Mouse (Mus musculus): ENCODE results near the gene Olfr374. TPM values are rescaled to one million over a fixed set of nuclear protein-coding genes. Genes with fewer than 3 reads are reported as not detected.
"Not testable (repeated sequence)": the region's sequence is repeated elsewhere in the genome, so short reads cannot be mapped to it uniquely, and the experiment has no call there.

The Olfr374 gene
- polyA plus RNA-seq (2014; fragmentation: Nextera tagmentation; extraction: Ambion mirVana), result 0.03 and 0.17 TPM in 2 replicates

GRCm38 (mm10) chr8:72106740-72107139 is at the start of gene Olfr374:
Olfr374 (plus strand) TSS chr8:72107040.
- ATAC-seq (ENCODE audit: low read depth), result no peak
- peaks cover 4% of the 10 kb centered on the region; the same call in 1 of the 2 replicates for H3K9me3 ChIP-seq (ENCODE audit: control insufficient read depth, low read length)

GRCm38 (mm10) chr8:72057643-72058042 is 49.2 kb upstream of the Olfr374 start:
- H3K4me3 ChIP-seq (ENCODE audit: low read depth, low read length); H3K9ac ChIP-seq (ENCODE audit: low read depth, low read length); H3K27ac ChIP-seq (replicated peaks; ENCODE audit: low read depth, low read length); H3K36me3 ChIP-seq (ENCODE audit: control insufficient read depth, insufficient read depth, low read length); H3K4me1 ChIP-seq (ENCODE audit: control insufficient read depth, insufficient read depth, low read length); ATAC-seq (ENCODE audit: low read depth); DNase-seq (ENCODE audit: low spot score); H3K27me3 ChIP-seq (replicated peaks; ENCODE audit: control insufficient read depth, insufficient read depth, low read length); H3K9me3 ChIP-seq (ENCODE audit: control insufficient read depth, low read length); H3K4me2 ChIP-seq (ENCODE audit: low read depth, low read length): not testable (repeated sequence)
- 86% methylated on average over 3 of the region's 4 CpGs for WGBS

More at GRCm38 (mm10) chr8:72106740-72107139, at the start of gene Olfr374:
- Histone ChIP-seq H3K4me3 (ENCODE audit: low read depth, low read length) (no peak within 1 kb of the TSS), H3K9ac (ENCODE audit: low read depth, low read length) (no peak within 1 kb of the TSS), H3K36me3 (ENCODE audit: control insufficient read depth, insufficient read depth, low read length) (no peaks in the 10 kb centered on the region), H3K27me3 (replicated peaks; ENCODE audit: control insufficient read depth, insufficient read depth, low read length) (no peaks in the 10 kb centered on the region), H3K4me1 (ENCODE audit: control insufficient read depth, insufficient read depth, low read length) (no peaks in the 10 kb centered on the region), H3K27ac (replicated peaks; ENCODE audit: low read depth, low read length) (no peak within 1 kb of the TSS), H3K4me2 (ENCODE audit: low read depth, low read length) (no peak within 1 kb of the TSS)
- DNase-seq (ENCODE audit: low spot score), result no peak
- 77% methylated on average over 3 of the region's 3 CpGs for WGBS

GRCm38 (mm10) chr8:72066819-72067399 is 39.9 kb upstream of the Olfr374 start:
- WGBS, result 100% methylated on average over 1 of the region's 1 CpGs
- not testable (repeated sequence) for ATAC-seq (ENCODE audit: low read depth); H3K36me3 ChIP-seq (ENCODE audit: control insufficient read depth, insufficient read depth, low read length); H3K9me3 ChIP-seq (ENCODE audit: control insufficient read depth, low read length); H3K4me3 ChIP-seq (ENCODE audit: low read depth, low read length); H3K27me3 ChIP-seq (replicated peaks; ENCODE audit: control insufficient read depth, insufficient read depth, low read length); H3K4me1 ChIP-seq (ENCODE audit: control insufficient read depth, insufficient read depth, low read length); DNase-seq (ENCODE audit: low spot score); H3K27ac ChIP-seq (replicated peaks; ENCODE audit: low read depth, low read length); H3K9ac ChIP-seq (ENCODE audit: low read depth, low read length); H3K4me2 ChIP-seq (ENCODE audit: low read depth, low read length)

GRCm38 (mm10) chr8:72082877-72083276 is 24.0 kb upstream of the Olfr374 start, which contains the start of gene Olfr373:
Olfr373 (plus strand) TSS chr8:72083177.
- DNase-seq (ENCODE audit: low spot score); H3K36me3 ChIP-seq (ENCODE audit: control insufficient read depth, insufficient read depth, low read length); H3K4me1 ChIP-seq (ENCODE audit: control insufficient read depth, insufficient read depth, low read length); H3K4me3 ChIP-seq (ENCODE audit: low read depth, low read length); ATAC-seq (ENCODE audit: low read depth); H3K9me3 ChIP-seq (ENCODE audit: control insufficient read depth, low read length); H3K4me2 ChIP-seq (ENCODE audit: low read depth, low read length); H3K9ac ChIP-seq (ENCODE audit: low read depth, low read length); H3K27ac ChIP-seq (replicated peaks; ENCODE audit: low read depth, low read length); H3K27me3 ChIP-seq (replicated peaks; ENCODE audit: control insufficient read depth, insufficient read depth, low read length): not testable (repeated sequence)

- Histone ChIP-seq H3K4me1 (ENCODE audit: control insufficient read depth, insufficient read depth, low read length) (no peaks in the 10 kb centered on the region), H3K27me3 (replicated peaks; ENCODE audit: control insufficient read depth, insufficient read depth, low read length) (no peaks in the 10 kb centered on the region), H3K9me3 (ENCODE audit: control insufficient read depth, low read length) (no peaks in the 10 kb centered on the region), H3K36me3 (ENCODE audit: control insufficient read depth, insufficient read depth, low read length) (no peaks in the 10 kb centered on the region), H3K27ac (replicated peaks; ENCODE audit: low read depth, low read length) (no peak overlapping the region), H3K4me2 (ENCODE audit: low read depth, low read length) (no peak overlapping the region), H3K4me3 (ENCODE audit: low read depth, low read length) (no peak overlapping the region), H3K9ac (ENCODE audit: low read depth, low read length) (no peak overlapping the region)
- 65% methylated on average over 5 of the region's 5 CpGs for WGBS
- ATAC-seq (ENCODE audit: low read depth) (no peak), DNase-seq (ENCODE audit: low spot score) (no peak)
Observed at GRCm38 (mm10) chr8:72084744-72085143, 22.1 kb upstream of the Olfr374 start.

- not testable (repeated sequence) for H3K27me3 ChIP-seq (replicated peaks; ENCODE audit: control insufficient read depth, insufficient read depth, low read length); H3K36me3 ChIP-seq (ENCODE audit: control insufficient read depth, insufficient read depth, low read length); H3K9ac ChIP-seq (ENCODE audit: low read depth, low read length); DNase-seq (ENCODE audit: low spot score); ATAC-seq (ENCODE audit: low read depth); H3K4me3 ChIP-seq (ENCODE audit: low read depth, low read length); H3K4me1 ChIP-seq (ENCODE audit: control insufficient read depth, insufficient read depth, low read length); H3K9me3 ChIP-seq (ENCODE audit: control insufficient read depth, low read length); H3K27ac ChIP-seq (replicated peaks; ENCODE audit: low read depth, low read length); H3K4me2 ChIP-seq (ENCODE audit: low read depth, low read length)
- 86% methylated on average over 3 of the region's 3 CpGs for WGBS
Observed at GRCm38 (mm10) chr8:72087611-72088010, 19.2 kb upstream of the Olfr374 start.

- not testable (repeated sequence) for H3K9ac ChIP-seq (ENCODE audit: low read depth, low read length); ATAC-seq (ENCODE audit: low read depth); H3K4me3 ChIP-seq (ENCODE audit: low read depth, low read length); H3K27ac ChIP-seq (replicated peaks; ENCODE audit: low read depth, low read length); H3K9me3 ChIP-seq (ENCODE audit: control insufficient read depth, low read length); H3K4me1 ChIP-seq (ENCODE audit: control insufficient read depth, insufficient read depth, low read length); DNase-seq (ENCODE audit: low spot score); H3K27me3 ChIP-seq (replicated peaks; ENCODE audit: control insufficient read depth, insufficient read depth, low read length); H3K36me3 ChIP-seq (ENCODE audit: control insufficient read depth, insufficient read depth, low read length); H3K4me2 ChIP-seq (ENCODE audit: low read depth, low read length)
Observed at GRCm38 (mm10) chr8:72096721-72097120, 10.1 kb upstream of the Olfr374 start.

GRCm38 (mm10) chr8:72099377-72100103 is 7.3 kb upstream of the Olfr374 start:
- H3K27ac ChIP-seq (replicated peaks; ENCODE audit: low read depth, low read length); DNase-seq (ENCODE audit: low spot score); H3K9ac ChIP-seq (ENCODE audit: low read depth, low read length); H3K9me3 ChIP-seq (ENCODE audit: control insufficient read depth, low read length); H3K4me1 ChIP-seq (ENCODE audit: control insufficient read depth, insufficient read depth, low read length); H3K4me2 ChIP-seq (ENCODE audit: low read depth, low read length); ATAC-seq (ENCODE audit: low read depth); H3K27me3 ChIP-seq (replicated peaks; ENCODE audit: control insufficient read depth, insufficient read depth, low read length); H3K36me3 ChIP-seq (ENCODE audit: control insufficient read depth, insufficient read depth, low read length); H3K4me3 ChIP-seq (ENCODE audit: low read depth, low read length): not testable (repeated sequence)
- 56% methylated on average over 6 of the region's 7 CpGs for WGBS

GRCm38 (mm10) chr8:72105165-72105564 is 1.7 kb upstream of the Olfr374 start:
- WGBS, result 17% methylated on average over 4 of the region's 4 CpGs

More at GRCm38 (mm10) chr8:72105165-72105564, 1.7 kb upstream of the Olfr374 start:
- peaks cover 4% of the 10 kb centered on the region; the same call in 1 of the 2 replicates for H3K9me3 ChIP-seq (ENCODE audit: control insufficient read depth, low read length)
- no peak overlapping the region for H3K27ac ChIP-seq (replicated peaks; ENCODE audit: low read depth, low read length)
- H3K4me3 ChIP-seq (ENCODE audit: low read depth, low read length), result no peak overlapping the region
- DNase-seq (ENCODE audit: low spot score) (no peak), ATAC-seq (ENCODE audit: low read depth) (no peak)
- no peak overlapping the region for H3K4me2 ChIP-seq (ENCODE audit: low read depth, low read length)
- no peaks in the 10 kb centered on the region for H3K4me1 ChIP-seq (ENCODE audit: control insufficient read depth, insufficient read depth, low read length)
- no peaks in the 10 kb centered on the region for H3K36me3 ChIP-seq (ENCODE audit: control insufficient read depth, insufficient read depth, low read length)
- no peak overlapping the region for H3K9ac ChIP-seq (ENCODE audit: low read depth, low read length)
- no peaks in the 10 kb centered on the region for H3K27me3 ChIP-seq (replicated peaks; ENCODE audit: control insufficient read depth, insufficient read depth, low read length)
